Mouse (Mus musculus): ENCODE measurements around the gene Tarsl2.

Tarsl2 gene

DNA sequence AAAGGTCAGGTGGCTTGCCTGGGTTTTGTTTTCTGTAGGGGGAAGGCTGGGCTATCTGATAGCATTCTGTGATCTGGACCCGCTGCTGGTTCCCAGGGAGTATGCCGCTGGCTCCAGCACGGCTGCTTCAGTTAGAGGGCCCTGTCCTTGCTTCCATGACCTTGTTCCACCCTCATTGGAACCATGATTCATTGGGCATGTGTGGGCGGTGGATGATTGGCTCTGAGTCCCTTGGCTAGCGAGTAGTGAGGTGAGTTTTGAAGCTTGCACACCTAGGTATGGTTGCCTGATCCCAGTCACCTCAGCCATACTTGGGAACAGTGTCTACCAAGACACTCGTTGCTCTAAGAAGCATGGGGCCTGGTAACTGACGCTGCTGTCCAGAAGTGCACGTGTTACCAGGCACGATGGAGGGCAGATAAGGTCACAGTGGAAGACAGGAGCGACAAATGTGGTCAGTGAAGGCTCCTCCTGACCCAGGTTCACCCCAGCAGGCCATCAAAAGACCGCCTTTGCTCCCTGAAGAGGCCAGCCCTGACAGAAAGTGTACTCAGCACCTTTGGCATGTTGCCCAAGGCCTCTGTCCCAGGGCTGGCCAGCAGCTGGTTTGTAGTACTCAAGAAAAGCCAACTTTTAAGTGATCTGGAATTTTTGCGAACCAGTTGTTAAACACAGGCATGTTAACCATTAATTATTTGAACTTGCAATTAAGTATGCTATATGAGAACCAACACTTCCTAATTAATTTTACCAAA is 92.8 kb downstream of the Tarsl2 start:
- DNase-seq (ENCODE audit: low spot score), result no peak
